Mouse (Mus musculus): ENCODE results near the gene Naif1. TPM values are rescaled to one million over a fixed set of nuclear protein-coding genes. Genes with fewer than 3 reads are reported as not detected.

Naif1 gene
- polyA plus RNA-seq, 1 experiment from 2014 or later: 5.1 TPM

DNA sequence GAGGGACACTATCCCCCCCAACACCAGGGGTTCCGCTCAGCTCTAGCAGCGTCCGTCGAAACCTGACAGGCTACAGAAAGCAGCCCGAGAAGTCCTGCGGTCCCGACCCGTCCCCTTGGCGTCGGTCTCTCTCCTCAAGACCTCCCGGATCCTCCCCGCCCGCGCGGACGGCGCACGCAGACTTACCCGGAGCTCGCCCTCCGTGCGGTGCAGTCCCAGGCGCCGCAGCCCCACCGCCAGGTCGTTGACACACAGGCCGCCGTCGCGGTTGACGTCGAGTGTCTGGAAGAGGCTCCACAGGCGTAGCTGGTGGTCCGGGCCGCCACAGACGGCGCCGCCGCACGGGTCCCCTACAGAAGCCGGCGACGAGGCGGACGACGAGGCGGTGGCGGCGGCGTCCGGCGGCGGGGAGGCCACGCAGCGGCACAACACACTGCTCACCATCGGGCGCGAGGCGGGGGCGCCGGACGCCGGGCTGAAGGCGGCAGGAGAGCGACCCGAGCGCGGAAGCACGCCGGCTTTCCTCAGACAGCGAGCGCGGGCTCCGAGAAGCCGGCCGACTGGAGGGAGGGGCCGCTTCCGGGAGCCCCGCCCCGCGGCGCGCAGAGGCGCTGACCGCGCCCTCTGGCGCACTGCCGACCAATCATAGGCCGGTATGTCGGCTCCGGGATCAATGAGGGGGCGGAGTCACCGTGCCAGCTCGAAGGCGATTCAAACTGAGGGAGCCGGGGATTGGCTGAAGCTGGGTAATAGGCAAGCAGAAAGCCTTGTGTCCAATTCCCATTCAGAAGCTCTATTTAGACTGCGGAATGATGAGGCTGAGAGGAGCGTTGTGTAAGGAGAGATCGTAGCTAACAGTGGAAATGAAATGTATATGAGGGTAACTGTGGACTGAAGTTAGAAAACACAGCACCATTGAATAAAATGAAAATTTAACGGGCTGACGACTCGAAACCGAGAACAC lies 906 bp downstream of the Naif1 start, which contains the start of gene Slc25a25:
Gene Slc25a25 (minus strand): TSS at position 565 of the 964 bp plus-strand sequence.
- WGBS: under 1% methylated on average over 103 of the region's 103 CpGs
- Histone ChIP-seq H3K4me1 (ENCODE audit: control insufficient read depth, insufficient read depth, low read length) (peaks cover 44% of the 10 kb centered on the region), H3K9me3 (replicated peaks; ENCODE audit: control insufficient read depth, low read length) (no peaks in the 10 kb centered on the region), H3K4me2 (ENCODE audit: low read depth, low read length) (peak within 1 kb of the TSS; percentile 76), H3K4me3 (ENCODE audit: low read length) (peak within 1 kb of the TSS; percentile 58), H3K27ac (ENCODE audit: low read length) (peak within 1 kb of the TSS; percentile 96), H3K27me3 (ENCODE audit: control insufficient read depth, insufficient read depth, low read length) (no peaks in the 10 kb centered on the region), H3K36me3 (ENCODE audit: control insufficient read depth, insufficient read depth) (peaks cover 7% of the 10 kb centered on the region; the same call in 1 of the 2 replicates), H3K9ac (ENCODE audit: low read length) (peak within 1 kb of the TSS; percentile 70)
- ATAC-seq (replicated peaks; ENCODE audit: extremely low read depth, insufficient read depth, low FRiP score): peak; percentile 84

DNA sequence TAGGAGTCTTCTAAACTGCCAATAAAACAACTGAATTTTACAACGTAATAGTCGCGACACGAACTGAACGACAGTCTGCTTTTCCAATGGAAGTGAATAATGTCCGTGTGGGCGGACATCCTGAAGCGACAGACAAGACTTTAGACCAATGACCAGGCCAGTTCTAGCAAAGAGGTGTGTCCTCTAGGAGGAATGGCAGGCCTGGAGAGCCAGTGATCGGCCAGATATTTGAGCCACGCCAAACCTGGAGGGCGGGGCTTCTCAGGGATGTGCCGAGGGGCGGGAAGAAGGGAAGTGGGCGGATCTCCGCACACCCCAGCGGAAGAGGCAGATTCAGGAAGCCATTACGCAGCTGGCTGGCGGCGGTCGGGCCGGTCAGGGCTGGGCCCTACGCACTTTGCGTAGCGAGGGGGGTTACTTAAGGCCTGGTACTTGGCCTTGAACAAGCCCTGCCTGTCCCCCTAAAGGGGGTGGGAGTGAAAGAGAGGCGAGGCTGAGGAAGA lies 1.7 kb downstream of the Naif1 start:
- Histone ChIP-seq H3K4me3 (ENCODE audit: low read length) (peak overlapping the region; percentile 58), H3K27me3 (ENCODE audit: control insufficient read depth, insufficient read depth, low read length) (no peaks in the 10 kb centered on the region), H3K36me3 (ENCODE audit: control insufficient read depth, insufficient read depth) (peaks cover 7% of the 10 kb centered on the region; the same call in 1 of the 2 replicates), H3K9me3 (replicated peaks; ENCODE audit: control insufficient read depth, low read length) (no peaks in the 10 kb centered on the region), H3K27ac (ENCODE audit: low read length) (peak overlapping the region; percentile 96), H3K4me1 (ENCODE audit: control insufficient read depth, insufficient read depth, low read length) (peaks cover 42% of the 10 kb centered on the region), H3K4me2 (ENCODE audit: low read depth, low read length) (peak overlapping the region; percentile 76), H3K9ac (ENCODE audit: low read length) (peak overlapping the region; percentile 70)
- ATAC-seq (replicated peaks; ENCODE audit: extremely low read depth, insufficient read depth, low FRiP score): peak; percentile 94
- under 1% methylated on average over 25 of the region's 25 CpGs for WGBS

DNA sequence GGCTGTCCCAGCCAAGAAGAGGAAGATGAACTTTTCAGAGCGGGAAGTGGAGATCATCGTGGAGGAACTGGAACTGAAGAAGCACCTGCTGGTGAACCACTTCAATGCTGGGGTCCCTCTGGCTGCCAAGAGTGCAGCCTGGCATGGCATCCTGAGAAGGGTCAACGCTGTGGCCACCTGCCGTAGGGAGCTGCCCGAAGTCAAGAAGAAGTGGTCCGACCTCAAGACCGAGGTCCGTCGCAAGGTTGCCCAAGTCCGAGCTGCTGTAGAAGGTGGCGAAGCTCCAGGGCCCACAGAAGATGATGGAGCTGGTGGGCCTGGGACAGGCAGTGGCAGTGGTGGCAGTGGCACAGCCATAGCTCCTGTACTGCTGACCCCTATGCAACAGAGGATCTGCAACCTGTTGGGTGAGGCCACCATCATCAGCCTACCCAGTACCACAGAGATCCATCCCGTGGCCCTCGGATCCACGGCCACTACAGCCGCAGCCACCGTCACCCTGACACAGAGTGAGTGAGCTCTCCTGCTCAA lies 2.2 kb downstream of the Naif1 start:
- peak overlapping the region; percentile 52 for H3K4me2 ChIP-seq (ENCODE audit: low read depth, low read length)
- H3K4me1 ChIP-seq (ENCODE audit: control insufficient read depth, insufficient read depth, low read length): peaks cover 36% of the 10 kb centered on the region
- no peaks in the 10 kb centered on the region for H3K9me3 ChIP-seq (replicated peaks; ENCODE audit: control insufficient read depth, low read length)
- WGBS: 92% methylated on average over 16 of the region's 16 CpGs
- H3K27ac ChIP-seq (ENCODE audit: low read length): peak overlapping the region; percentile 64
- H3K9ac ChIP-seq (ENCODE audit: low read length): peak overlapping the region; percentile 44
- peak overlapping the region; percentile 22; the same call in 1 of the 2 replicates for H3K4me3 ChIP-seq (ENCODE audit: low read length)
- H3K27me3 ChIP-seq (ENCODE audit: control insufficient read depth, insufficient read depth, low read length): no peaks in the 10 kb centered on the region
- H3K36me3 ChIP-seq (ENCODE audit: control insufficient read depth, insufficient read depth): peaks cover 7% of the 10 kb centered on the region; the same call in 1 of the 2 replicates
- ATAC-seq (replicated peaks; ENCODE audit: extremely low read depth, insufficient read depth, low FRiP score): no peak

DNA sequence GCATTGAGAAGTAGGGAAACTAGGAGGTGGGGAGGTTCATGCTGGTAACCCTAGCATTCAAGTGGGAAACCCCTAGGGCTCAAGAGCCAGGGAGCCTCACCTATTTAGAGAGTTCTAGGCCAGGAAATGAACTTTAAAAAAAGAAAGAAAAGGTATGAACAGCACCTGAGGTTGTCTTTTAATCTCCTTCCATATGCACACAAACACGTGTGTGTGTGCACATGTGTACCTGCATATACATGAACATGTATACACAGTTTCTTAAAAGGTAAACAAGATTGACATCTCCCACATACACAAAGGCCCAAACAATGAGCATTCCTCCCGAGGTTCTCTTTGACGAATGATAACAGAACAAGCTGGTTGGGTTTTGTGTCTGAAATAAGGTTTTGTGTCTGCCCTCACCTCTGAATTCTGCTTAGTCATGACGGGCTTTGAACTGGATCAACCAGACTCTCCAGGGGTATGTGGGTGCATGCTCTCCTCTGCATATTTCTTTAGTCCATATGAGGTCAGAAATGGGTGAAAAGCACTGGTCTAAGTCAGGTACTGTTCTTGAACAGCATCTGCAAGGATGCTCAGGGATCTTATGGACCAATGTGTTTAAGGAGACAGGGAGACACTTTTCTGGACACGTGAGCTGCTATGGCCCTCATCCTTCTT lies 3.5 kb downstream of the Naif1 start:
- Histone ChIP-seq H3K4me3 (ENCODE audit: low read length) (no peak overlapping the region), H3K4me2 (ENCODE audit: low read depth, low read length) (no peak overlapping the region), H3K4me1 (ENCODE audit: control insufficient read depth, insufficient read depth, low read length) (peaks cover 31% of the 10 kb centered on the region), H3K9me3 (replicated peaks; ENCODE audit: control insufficient read depth, low read length) (no peaks in the 10 kb centered on the region), H3K27me3 (ENCODE audit: control insufficient read depth, insufficient read depth, low read length) (no peaks in the 10 kb centered on the region), H3K27ac (ENCODE audit: low read length) (no peak overlapping the region), H3K9ac (ENCODE audit: low read length) (no peak overlapping the region), H3K36me3 (ENCODE audit: control insufficient read depth, insufficient read depth) (peaks cover 7% of the 10 kb centered on the region; the same call in 1 of the 2 replicates)
- no peak for ATAC-seq (replicated peaks; ENCODE audit: extremely low read depth, insufficient read depth, low FRiP score)
- WGBS: 76% methylated on average over 5 of the region's 5 CpGs

GRCm38 (mm10) chr2:32454633-32455032 lies 4.4 kb downstream of the Naif1 start:
- 69% methylated on average over 10 of the region's 10 CpGs for WGBS
- Histone ChIP-seq H3K9me3 (replicated peaks; ENCODE audit: control insufficient read depth, low read length) (no peaks in the 10 kb centered on the region), H3K27ac (ENCODE audit: low read length) (no peak overlapping the region), H3K9ac (ENCODE audit: low read length) (peak overlapping the region; percentile 1; the same call in 1 of the 2 replicates), H3K4me3 (ENCODE audit: low read length) (no peak overlapping the region), H3K27me3 (ENCODE audit: control insufficient read depth, insufficient read depth, low read length) (no peaks in the 10 kb centered on the region), H3K36me3 (ENCODE audit: control insufficient read depth, insufficient read depth) (peaks cover 7% of the 10 kb centered on the region; the same call in 1 of the 2 replicates), H3K4me2 (ENCODE audit: low read depth, low read length) (no peak overlapping the region), H3K4me1 (ENCODE audit: control insufficient read depth, insufficient read depth, low read length) (peaks cover 31% of the 10 kb centered on the region)
- no peak for ATAC-seq (replicated peaks; ENCODE audit: extremely low read depth, insufficient read depth, low FRiP score)

- Histone ChIP-seq H3K27me3 (ENCODE audit: control insufficient read depth, insufficient read depth, low read length) (no peaks in the 10 kb centered on the region), H3K4me2 (ENCODE audit: low read depth, low read length) (no peak overlapping the region), H3K4me3 (ENCODE audit: low read length) (no peak overlapping the region), H3K27ac (ENCODE audit: low read length) (no peak overlapping the region), H3K36me3 (ENCODE audit: control insufficient read depth, insufficient read depth) (peaks cover 7% of the 10 kb centered on the region; the same call in 1 of the 2 replicates), H3K9ac (ENCODE audit: low read length) (peak overlapping the region; percentile 1; the same call in 1 of the 2 replicates), H3K4me1 (ENCODE audit: control insufficient read depth, insufficient read depth, low read length) (peaks cover 29% of the 10 kb centered on the region), H3K9me3 (replicated peaks; ENCODE audit: control insufficient read depth, low read length) (no peaks in the 10 kb centered on the region)
- ATAC-seq (replicated peaks; ENCODE audit: extremely low read depth, insufficient read depth, low FRiP score): no peak
- 56% methylated on average over 8 of the region's 8 CpGs for WGBS
Measured at GRCm38 (mm10) chr2:32455101-32455500, 4.8 kb downstream of the Naif1 start.

GRCm38 (mm10) chr2:32458300-32458699 lies 8.0 kb downstream of the Naif1 start:
- Histone ChIP-seq H3K9ac (ENCODE audit: low read length) (no peak overlapping the region; the same call in 1 of the 2 replicates), H3K4me3 (ENCODE audit: low read length) (no peak overlapping the region), H3K9me3 (replicated peaks; ENCODE audit: control insufficient read depth, low read length) (no peaks in the 10 kb centered on the region), H3K4me1 (ENCODE audit: control insufficient read depth, insufficient read depth, low read length) (peaks cover 16% of the 10 kb centered on the region), H3K36me3 (ENCODE audit: control insufficient read depth, insufficient read depth) (peaks cover 7% of the 10 kb centered on the region; the same call in 1 of the 2 replicates), H3K4me2 (ENCODE audit: low read depth, low read length) (no peak overlapping the region), H3K27ac (ENCODE audit: low read length) (no peak overlapping the region), H3K27me3 (ENCODE audit: control insufficient read depth, insufficient read depth, low read length) (no peaks in the 10 kb centered on the region)
- peak; percentile 52; the same call in 1 of the 2 replicates for ATAC-seq (replicated peaks; ENCODE audit: extremely low read depth, insufficient read depth, low FRiP score)
- WGBS: 71% methylated on average over 2 of the region's 2 CpGs

DNA sequence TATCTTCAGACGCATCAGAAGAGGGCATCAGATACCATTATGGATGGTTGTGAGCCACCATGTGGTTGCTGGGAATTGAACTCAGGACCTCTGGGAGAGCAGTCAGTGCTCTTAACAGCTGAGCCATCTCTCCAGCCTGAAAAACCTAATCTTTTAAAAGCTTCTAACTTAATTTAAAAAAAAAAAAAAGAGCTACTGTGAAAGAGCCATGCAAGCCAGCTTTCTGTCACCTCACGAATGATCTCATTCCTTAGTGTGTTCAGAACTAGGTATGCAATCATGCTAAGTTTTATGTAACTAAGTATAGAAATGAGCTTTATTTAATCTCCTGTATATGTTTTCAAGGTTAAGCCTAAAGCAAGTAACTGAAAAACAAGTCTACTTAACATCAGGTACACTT lies 9.4 kb downstream of the Naif1 start:
- Histone ChIP-seq H3K4me3 (ENCODE audit: low read length) (no peak overlapping the region), H3K27me3 (ENCODE audit: control insufficient read depth, insufficient read depth, low read length) (no peaks in the 10 kb centered on the region), H3K27ac (ENCODE audit: low read length) (no peak overlapping the region)

More for the DNA sequence above, 9.4 kb downstream of the Naif1 start:
- peaks cover 7% of the 10 kb centered on the region; the same call in 1 of the 2 replicates for H3K36me3 ChIP-seq (ENCODE audit: control insufficient read depth, insufficient read depth)
- no peak overlapping the region for H3K9ac ChIP-seq (ENCODE audit: low read length)
- WGBS: 90% methylated on average over 2 of the region's 2 CpGs
- H3K4me2 ChIP-seq (ENCODE audit: low read depth, low read length): no peak overlapping the region
- peaks cover 18% of the 10 kb centered on the region for H3K4me1 ChIP-seq (ENCODE audit: control insufficient read depth, insufficient read depth, low read length)
- ATAC-seq (replicated peaks; ENCODE audit: extremely low read depth, insufficient read depth, low FRiP score): no peak
- no peaks in the 10 kb centered on the region for H3K9me3 ChIP-seq (replicated peaks; ENCODE audit: control insufficient read depth, low read length)

Measured in heart, embryonic 16.5 days (tissue).